ENCODE assay signal across 18 mouse cellular contexts in the genomic region with DNA sequence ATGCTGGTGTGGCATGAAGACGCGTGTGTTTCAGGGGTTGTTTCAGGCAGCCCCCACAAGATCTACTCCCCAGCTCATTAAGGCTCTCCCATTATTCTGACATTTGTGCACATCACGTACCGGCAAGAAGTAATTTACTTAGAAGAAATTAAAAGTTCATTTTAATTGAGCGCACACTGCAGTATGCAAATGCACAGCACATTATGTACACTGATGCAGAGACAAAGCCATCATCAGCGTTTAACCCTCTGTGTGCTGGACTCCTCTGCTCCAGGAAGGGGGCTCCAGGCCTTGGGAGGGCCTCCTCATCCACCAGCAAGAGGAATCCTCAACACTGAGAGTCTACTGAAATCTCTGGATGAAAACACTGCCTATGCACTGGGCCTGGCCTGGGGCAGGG. TPM values are rescaled to one million over a fixed set of nuclear protein-coding genes. Genes with fewer than 3 reads are reported as not detected.
DNase-seq lines count a peak whose midpoint lies in the region; ATAC-seq and TF ChIP-seq lines count a peak whose summit lies in the region.
"Had no signal": no experiment of that assay in that cellular context is flagged by ENCODE, and none has a peak within 500 bp of the region (broad histone marks: within the 10 kb centered on the region; RNA-seq: fewer than 3 reads in every experiment).

No protein-coding gene starts in this region.

- TF ChIP-seq CTCF in midbrain, postnatal 0 days (IDR thresholded peaks at IDR 0.05) = no peak
- no peak for TF ChIP-seq CTCF in thymus, adult 2 months (IDR thresholded peaks at IDR 0.05; ENCODE audit: borderline replicate concordance, control insufficient read depth, extremely low read depth, insufficient read depth, low read length, poor library complexity)

- ATAC-seq in hindbrain, embryonic 11.5 days (ENCODE audit: low FRiP score) = no peak
- peak; percentile 37 for ATAC-seq in forebrain, embryonic 14.5 days
- ATAC-seq in hindbrain, embryonic 14.5 days (ENCODE audit: low FRiP score) = peak; percentile 23; the same call in 1 of the 2 replicates
- no peak for ATAC-seq in midbrain, postnatal 0 days (ENCODE audit: low FRiP score)
- ATAC-seq: liver, embryonic 12.5 days had no signal

- H3K27me3 ChIP-seq in hindbrain, embryonic 10.5 days (ENCODE audit: insufficient read depth, poor library complexity, severe bottlenecking) = peaks cover 47% of the 10 kb centered on the region
- H3K27me3 ChIP-seq in hindbrain, embryonic 11.5 days (ENCODE audit: control insufficient read depth, insufficient read depth, low read length) = no peaks in the 10 kb centered on the region
- H3K27me3 ChIP-seq in forebrain, embryonic 14.5 days (replicated peaks; ENCODE audit: control insufficient read depth, insufficient read depth, low read length) = no peaks in the 10 kb centered on the region
- H3K27me3 ChIP-seq in hindbrain, embryonic 14.5 days (ENCODE audit: control insufficient read depth, insufficient read depth, low read length) = no peaks in the 10 kb centered on the region
- no peaks in the 10 kb centered on the region for H3K27me3 ChIP-seq in midbrain, postnatal 0 days (ENCODE audit: insufficient read depth, low read length)
- no peaks in the 10 kb centered on the region for H3K27me3 ChIP-seq in thymus, adult 2 months (ENCODE audit: control insufficient read depth, insufficient read depth, low read length)

- no peaks in the 10 kb centered on the region for H3K9me3 ChIP-seq in hindbrain, embryonic 10.5 days
- no peaks in the 10 kb centered on the region for H3K9me3 ChIP-seq in hindbrain, embryonic 11.5 days (ENCODE audit: control insufficient read depth, low read length)
- no peaks in the 10 kb centered on the region for H3K9me3 ChIP-seq in forebrain, embryonic 14.5 days (replicated peaks; ENCODE audit: control insufficient read depth, low read length)
- H3K9me3 ChIP-seq in hindbrain, embryonic 14.5 days (ENCODE audit: control insufficient read depth, low read length) = no peaks in the 10 kb centered on the region
- H3K9me3 ChIP-seq in midbrain, postnatal 0 days (ENCODE audit: low read length) = no peaks in the 10 kb centered on the region
- H3K9me3 ChIP-seq: G1E; liver, embryonic 12.5 days had no signal

- H3K4me1 ChIP-seq in hindbrain, embryonic 10.5 days (replicated peaks) = peaks cover 61% of the 10 kb centered on the region
- H3K4me1 ChIP-seq in hindbrain, embryonic 11.5 days (replicated peaks; ENCODE audit: control insufficient read depth, insufficient read depth, low read length) = peaks cover 10% of the 10 kb centered on the region
- peaks cover 62% of the 10 kb centered on the region for H3K4me1 ChIP-seq in forebrain, embryonic 14.5 days (ENCODE audit: control insufficient read depth, insufficient read depth, low read length)
- peaks cover 84% of the 10 kb centered on the region for H3K4me1 ChIP-seq in hindbrain, embryonic 14.5 days (replicated peaks; ENCODE audit: control insufficient read depth, insufficient read depth, low read length)
- peaks cover 27% of the 10 kb centered on the region for H3K4me1 ChIP-seq in midbrain, postnatal 0 days (ENCODE audit: insufficient read depth, low read length)
- H3K4me1 ChIP-seq in thymus, adult 2 months (replicated peaks; ENCODE audit: control insufficient read depth, insufficient read depth, low read length) = peaks cover 50% of the 10 kb centered on the region

- no peak for TF ChIP-seq POLR2A in thymus, adult 2 months (IDR thresholded peaks at IDR 0.05; ENCODE audit: control insufficient read depth, extremely low read depth, insufficient read depth, low read length, poor library complexity)

- H3K9ac ChIP-seq in hindbrain, embryonic 11.5 days (ENCODE audit: low read depth, low read length) = no peak overlapping the region
- H3K9ac ChIP-seq in forebrain, embryonic 14.5 days (ENCODE audit: low read length) = no peak overlapping the region
- H3K9ac ChIP-seq in hindbrain, embryonic 14.5 days = peak overlapping the region; percentile 31; the same call in 1 of the 2 replicates
- H3K9ac ChIP-seq in midbrain, postnatal 0 days (replicated peaks; ENCODE audit: low read length, poor library complexity, severe bottlenecking) = 0 out of 2 replicates have a peak overlapping the region, but pooled peaks have one; percentile 13
- H3K9ac ChIP-seq: liver, embryonic 12.5 days had no signal

- WGBS in hindbrain, embryonic 10.5 days = 88% methylated on average over 6 of the region's 6 CpGs
- WGBS in hindbrain, embryonic 11.5 days = 87% methylated on average over 6 of the region's 6 CpGs
- 21% methylated on average over 6 of the region's 6 CpGs for WGBS in forebrain, embryonic 14.5 days
- WGBS in hindbrain, embryonic 14.5 days = 61% methylated on average over 6 of the region's 6 CpGs
- 62% methylated on average over 6 of the region's 6 CpGs for WGBS in midbrain, postnatal 0 days
- 95% methylated on average over 6 of the region's 6 CpGs for WGBS in thymus, adult 2 months

- no peak for DNase-seq in hindbrain, embryonic 10.5 days (ENCODE audit: low spot score)
- DNase-seq in hindbrain, embryonic 11.5 days (ENCODE audit: low spot score) = no peak
- DNase-seq in forebrain, embryonic 14.5 days (ENCODE audit: low spot score) = peak; percentile 72
- DNase-seq in hindbrain, embryonic 14.5 days (ENCODE audit: low spot score) = peak; percentile 57
- DNase-seq in midbrain, postnatal 0 days (ENCODE audit: low spot score) = no peak
- DNase-seq in Muller cell, postnatal 12 days (ENCODE audit: inconsistent ontology term) = no peak
- no peak for DNase-seq in left cerebral cortex, adult 11 months (ENCODE audit: low spot score)
- DNase-seq in thymus, adult 2 months = no peak
- DNase-seq: adrenal gland, postnatal 14 days; cerebellum, adult 11-12 months; cerebellum, postnatal 25 days; embryo, embryonic 11 days; kidney, adult 11 months; lung, adult 2 months; lung, postnatal 36 days; thymus, postnatal 36 days had no signal

- no peaks in the 10 kb centered on the region for H3K36me3 ChIP-seq in hindbrain, embryonic 10.5 days
- H3K36me3 ChIP-seq in hindbrain, embryonic 11.5 days (ENCODE audit: control insufficient read depth, insufficient read depth, low read length) = no peaks in the 10 kb centered on the region
- no peaks in the 10 kb centered on the region for H3K36me3 ChIP-seq in forebrain, embryonic 14.5 days (ENCODE audit: control insufficient read depth, insufficient read depth, low read length)
- H3K36me3 ChIP-seq in hindbrain, embryonic 14.5 days (replicated peaks; ENCODE audit: control insufficient read depth, insufficient read depth) = no peaks in the 10 kb centered on the region
- no peaks in the 10 kb centered on the region for H3K36me3 ChIP-seq in midbrain, postnatal 0 days (ENCODE audit: insufficient read depth, low read length)
- no peaks in the 10 kb centered on the region for H3K36me3 ChIP-seq in thymus, adult 2 months (ENCODE audit: control insufficient read depth, insufficient read depth, low read length)
- H3K36me3 ChIP-seq: G1E; liver, embryonic 12.5 days had no signal

- peak overlapping the region; percentile 35; the same call in 1 of the 2 replicates for H3K27ac ChIP-seq in hindbrain, embryonic 10.5 days
- H3K27ac ChIP-seq in hindbrain, embryonic 11.5 days (ENCODE audit: low read depth, low read length) = no peak overlapping the region
- H3K27ac ChIP-seq in forebrain, embryonic 14.5 days (ENCODE audit: low read depth, low read length) = peak overlapping the region; percentile 76
- peak overlapping the region; percentile 98 for H3K27ac ChIP-seq in hindbrain, embryonic 14.5 days
- H3K27ac ChIP-seq in midbrain, postnatal 0 days (ENCODE audit: low read depth, low read length) = 0 out of 2 replicates have a peak overlapping the region, but pooled peaks have one; percentile 26
- H3K27ac ChIP-seq in thymus, adult 2 months (ENCODE audit: control insufficient read depth, insufficient read depth, low read length) = no peak overlapping the region
- H3K27ac ChIP-seq: liver, embryonic 12.5 days had no signal

- H3K4me3 ChIP-seq in hindbrain, embryonic 10.5 days = no peak overlapping the region
- no peak overlapping the region for H3K4me3 ChIP-seq in hindbrain, embryonic 11.5 days (ENCODE audit: low read depth, low read length)
- H3K4me3 ChIP-seq in forebrain, embryonic 14.5 days (ENCODE audit: low read depth, low read length) = no peak overlapping the region
- H3K4me3 ChIP-seq in hindbrain, embryonic 14.5 days (replicated peaks; ENCODE audit: low read length) = no peak overlapping the region
- H3K4me3 ChIP-seq in midbrain, postnatal 0 days (ENCODE audit: low read depth, low read length) = no peak overlapping the region
- H3K4me3 ChIP-seq in thymus, adult 2 months (ENCODE audit: control insufficient read depth, insufficient read depth, low read length) = no peak overlapping the region
- H3K4me3 ChIP-seq: liver, embryonic 12.5 days had no signal

- no peak overlapping the region for H3K4me2 ChIP-seq in hindbrain, embryonic 11.5 days (replicated peaks; ENCODE audit: low read depth, low read length)
- no peak overlapping the region for H3K4me2 ChIP-seq in forebrain, embryonic 14.5 days (ENCODE audit: low read length)
- no peak overlapping the region for H3K4me2 ChIP-seq in hindbrain, embryonic 14.5 days (replicated peaks)
- no peak overlapping the region for H3K4me2 ChIP-seq in midbrain, postnatal 0 days (ENCODE audit: low read depth, low read length, poor library complexity, severe bottlenecking)
- H3K4me2 ChIP-seq: liver, embryonic 12.5 days had no signal

RNA-seq across cellular contexts. Expression of a gene that starts 37.4 kb away (rescaled TPM):
- 16.5 and 18.0 TPM in 2 replicates for polyA plus RNA-seq in hindbrain, embryonic 10.5 days (2016; fragmentation: Nextera tagmentation; extraction: Ambion mirVana)
- polyA plus RNA-seq in hindbrain, embryonic 11.5 days (2014; fragmentation: Nextera tagmentation; extraction: Ambion mirVana) = 11.5 and 15.4 TPM in 2 replicates
- polyA plus RNA-seq in forebrain, embryonic 14.5 days (2014; fragmentation: Nextera tagmentation; extraction: Ambion mirVana) = 13.7 and 15.8 TPM in 2 replicates
- 14.5 and 16.5 TPM in 2 replicates for polyA plus RNA-seq in hindbrain, embryonic 14.5 days (2014; fragmentation: Nextera tagmentation; extraction: Ambion mirVana)
- 22.1 and 22.7 TPM in 2 replicates for total RNA-seq in midbrain, postnatal 0 days (2014; rRNA removed)
- polyA plus RNA-seq in midbrain, postnatal 0 days (2015; fragmentation: Nextera tagmentation; extraction: Ambion mirVana) = 18.8 and 18.9 TPM in 2 replicates
- 17.5 and 19.6 TPM in 2 replicates for polyA plus RNA-seq in thymus, adult 2 months (2012; rRNA removed)

RNA-seq across cellular contexts. Expression of a gene that starts 39.0 kb away (rescaled TPM):
- 2.2 and 5.4 TPM in 2 replicates for polyA plus RNA-seq in hindbrain, embryonic 10.5 days (2016; fragmentation: Nextera tagmentation; extraction: Ambion mirVana)
- polyA plus RNA-seq in hindbrain, embryonic 11.5 days (2014; fragmentation: Nextera tagmentation; extraction: Ambion mirVana) = 7.3 and 8.9 TPM in 2 replicates
- polyA plus RNA-seq in forebrain, embryonic 14.5 days (2014; fragmentation: Nextera tagmentation; extraction: Ambion mirVana) = 10.4 and 11.5 TPM in 2 replicates
- 22.4 and 27.7 TPM in 2 replicates for polyA plus RNA-seq in hindbrain, embryonic 14.5 days (2014; fragmentation: Nextera tagmentation; extraction: Ambion mirVana)
- 11.1 and 11.8 TPM in 2 replicates for total RNA-seq in midbrain, postnatal 0 days (2014; rRNA removed)
- polyA plus RNA-seq in midbrain, postnatal 0 days (2015; fragmentation: Nextera tagmentation; extraction: Ambion mirVana) = 13.3 and 15.9 TPM in 2 replicates
- 62.3 and 76.8 TPM in 2 replicates for polyA plus RNA-seq in thymus, adult 2 months (2012; rRNA removed)

Comparison
In these comparisons a context has a peak if more than half of its experiments do, and no peak if none do; other contexts are left out.
1. DNase-seq: peak in forebrain, embryonic 14.5 days (single experiment) and hindbrain, embryonic 14.5 days (single experiment); none in hindbrain, embryonic 10.5 days (single experiment), hindbrain, embryonic 11.5 days (single experiment), midbrain, postnatal 0 days (single experiment), Muller cell, postnatal 12 days (single experiment), left cerebral cortex, adult 11 months (single experiment) and thymus, adult 2 months (single experiment).
2. H3K27ac ChIP-seq: peak in hindbrain, embryonic 10.5 days (single experiment), forebrain, embryonic 14.5 days (single experiment), hindbrain, embryonic 14.5 days (single experiment) and midbrain, postnatal 0 days (single experiment); none in hindbrain, embryonic 11.5 days (single experiment) and thymus, adult 2 months (single experiment).
3. ATAC-seq: peak in forebrain, embryonic 14.5 days (single experiment) and hindbrain, embryonic 14.5 days (single experiment); none in hindbrain, embryonic 11.5 days (single experiment) and midbrain, postnatal 0 days (single experiment).
4. H3K9ac ChIP-seq: peak in hindbrain, embryonic 14.5 days (single experiment) and midbrain, postnatal 0 days (single experiment); none in hindbrain, embryonic 11.5 days (single experiment) and forebrain, embryonic 14.5 days (single experiment).